Mouse (Mus musculus): ENCODE data around the gene Il9. TPM values are rescaled to one million over a fixed set of nuclear protein-coding genes. Genes with fewer than 3 reads are reported as not detected.

Gene Il9
- not detected in 2 replicates for polyA plus RNA-seq (2012; rRNA removed)

GRCm38 (mm10) chr13:56482146-56482545 is at the start of gene Il9:
TSS of gene Il9 (minus strand) at chr13:56482246.

GRCm38 (mm10) chr13:56522081-56522820 is 40.2 kb upstream of the Il9 start, which contains the start of gene Fbxl21:
TSS of gene Fbxl21 (plus strand) at chr13:56522472.

DNA sequence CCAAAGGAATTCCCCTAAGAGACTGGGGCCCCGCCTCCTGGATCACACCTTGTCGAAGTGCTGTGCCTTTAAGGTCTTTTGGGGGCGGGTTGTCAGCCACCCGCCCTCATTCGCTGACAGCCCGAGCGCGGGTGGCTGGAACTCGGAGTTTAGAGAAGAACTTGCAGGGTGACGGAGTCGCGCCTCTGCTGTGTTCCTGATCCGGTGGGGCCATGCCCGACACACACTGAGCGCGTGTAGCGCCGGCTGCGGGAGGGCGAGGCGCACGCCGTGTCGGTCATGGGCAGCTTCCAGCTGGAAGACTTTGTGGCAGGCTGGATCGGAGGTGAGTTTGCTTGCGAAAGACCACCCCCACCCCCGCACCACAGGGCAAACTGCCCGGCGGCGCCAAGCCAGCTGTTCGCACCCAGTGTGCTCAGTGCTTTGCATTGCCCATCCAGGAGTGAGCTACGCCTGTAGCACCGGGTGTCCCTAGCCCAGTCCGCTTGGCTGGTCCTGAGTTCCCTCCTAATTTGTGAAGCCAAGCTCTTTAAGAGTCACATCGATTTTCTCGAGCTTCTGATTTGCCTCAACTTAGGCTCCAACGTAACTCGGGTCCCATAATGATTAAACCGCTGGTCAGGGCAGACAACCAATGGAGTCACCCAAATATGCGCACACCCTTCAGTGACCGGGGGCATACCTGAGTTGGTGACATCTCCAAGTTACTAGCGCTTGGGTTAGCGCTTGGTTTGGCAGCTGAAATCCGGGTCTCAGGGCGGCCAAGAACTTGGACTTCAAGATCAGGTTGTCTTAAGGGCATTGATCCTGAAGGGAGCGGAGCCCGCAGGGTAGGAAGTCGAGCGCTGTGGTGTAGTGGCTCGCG is 43.6 kb downstream of the Il9 start, which contains the start of gene Slc25a48:
Gene Slc25a48 (plus strand): TSS at position 145 of the 865 bp plus-strand sequence.

Other genes starting within 250 kb of the Il9 start
- not detected in 2 replicates for gene Neurog1, start 230.1 kb downstream of the Il9 start, polyA plus RNA-seq (2012; rRNA removed)
- gene Cxcl14, start 185.7 kb downstream of the Il9 start, polyA plus RNA-seq (2012; rRNA removed): 43.1 and 43.2 TPM in 2 replicates
- not detected in 2 replicates for gene Gm3045, start 55.7 kb downstream of the Il9 start, polyA plus RNA-seq (2012; rRNA removed)
- 0.72 and 0.87 TPM in 2 replicates for gene Slc25a48, start 43.9 kb downstream of the Il9 start, polyA plus RNA-seq (2012; rRNA removed)
- gene Fbxl21, start 40.2 kb upstream of the Il9 start, polyA plus RNA-seq (2012; rRNA removed): 0.27 and 0.90 TPM in 2 replicates
- gene Lect2, start 66.3 kb upstream of the Il9 start, polyA plus RNA-seq (2012; rRNA removed): not detected in 2 replicates
- gene Tgfbi, start 127.3 kb upstream of the Il9 start, polyA plus RNA-seq (2012; rRNA removed): 110 and 147 TPM in 2 replicates
- 8.3 and 9.7 TPM in 2 replicates for gene Smad5, start 220.8 kb upstream of the Il9 start, polyA plus RNA-seq (2012; rRNA removed)

All from colon, adult 2 months (tissue).